Mouse (Mus musculus): Measurements from ENCODE around the gene Dazap1.

Gene Dazap1

DNA sequence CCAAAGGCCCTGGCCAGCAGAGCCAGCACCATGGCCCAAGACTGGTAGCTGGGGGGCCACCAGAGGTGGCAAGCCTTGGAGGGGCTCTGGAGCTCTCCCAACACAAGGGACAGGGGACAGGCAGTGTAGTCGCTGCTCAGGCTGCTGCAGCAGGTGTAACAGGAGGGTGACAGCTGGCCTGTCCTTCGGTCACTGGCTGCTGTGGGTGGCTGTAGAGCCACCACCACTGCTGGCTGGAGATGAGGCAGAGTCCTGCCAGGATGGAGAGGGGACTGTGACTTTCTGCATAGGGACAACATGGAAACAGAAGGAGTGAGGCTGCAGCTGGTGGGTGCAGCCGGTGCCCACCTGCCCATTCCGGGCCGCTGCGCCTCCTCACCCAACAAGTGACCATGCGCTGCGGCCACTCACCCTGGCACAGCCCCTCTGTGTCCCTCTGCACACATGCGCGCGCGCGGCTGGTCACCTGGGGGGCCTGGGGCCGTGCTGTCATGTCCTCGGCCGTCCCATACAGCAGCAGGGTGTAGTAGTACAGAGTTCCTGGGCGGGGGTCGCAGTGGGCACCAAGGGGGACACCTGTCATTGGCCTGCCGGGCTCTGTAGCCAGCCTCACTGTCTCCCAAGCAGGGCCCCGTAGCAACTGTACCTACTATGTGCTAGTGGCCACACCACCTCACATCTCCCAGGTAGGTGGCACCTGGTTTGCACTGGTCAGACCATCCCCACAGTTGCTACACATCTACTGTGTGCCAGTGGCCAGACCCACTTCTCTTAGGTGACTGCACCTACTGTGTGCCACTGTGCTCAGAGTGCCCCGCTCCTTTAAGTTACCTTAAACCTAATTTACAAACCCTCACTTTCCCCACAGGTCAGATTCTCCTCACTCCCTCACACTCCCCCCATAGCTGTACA, 60.6 kb downstream of the Dazap1 start:
- DNase-seq (ENCODE audit: extremely low spot score, low spot score), result no peak

DNA sequence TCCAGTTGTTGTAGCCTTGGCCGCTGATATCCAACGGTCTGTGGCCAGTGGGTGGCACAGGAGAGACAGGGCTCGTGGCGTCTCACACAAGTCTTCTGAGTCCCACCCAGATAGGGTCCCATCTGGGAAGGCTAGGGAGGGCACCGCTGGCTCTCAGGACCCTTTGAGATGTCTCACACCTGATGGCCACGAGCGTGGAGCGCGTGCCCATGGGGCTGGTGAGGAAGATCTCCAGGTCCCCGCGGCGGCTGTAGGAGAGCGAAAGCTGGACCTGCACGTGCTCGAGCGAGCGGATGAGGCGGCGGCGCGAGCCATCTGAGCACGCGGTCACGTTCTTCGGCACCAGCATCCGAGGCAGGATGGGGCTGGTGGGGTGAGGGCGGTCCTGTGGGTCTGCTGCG, 61.5 kb downstream of the Dazap1 start:
- peak; percentile 47 for DNase-seq (ENCODE audit: extremely low spot score, low spot score)

DNA sequence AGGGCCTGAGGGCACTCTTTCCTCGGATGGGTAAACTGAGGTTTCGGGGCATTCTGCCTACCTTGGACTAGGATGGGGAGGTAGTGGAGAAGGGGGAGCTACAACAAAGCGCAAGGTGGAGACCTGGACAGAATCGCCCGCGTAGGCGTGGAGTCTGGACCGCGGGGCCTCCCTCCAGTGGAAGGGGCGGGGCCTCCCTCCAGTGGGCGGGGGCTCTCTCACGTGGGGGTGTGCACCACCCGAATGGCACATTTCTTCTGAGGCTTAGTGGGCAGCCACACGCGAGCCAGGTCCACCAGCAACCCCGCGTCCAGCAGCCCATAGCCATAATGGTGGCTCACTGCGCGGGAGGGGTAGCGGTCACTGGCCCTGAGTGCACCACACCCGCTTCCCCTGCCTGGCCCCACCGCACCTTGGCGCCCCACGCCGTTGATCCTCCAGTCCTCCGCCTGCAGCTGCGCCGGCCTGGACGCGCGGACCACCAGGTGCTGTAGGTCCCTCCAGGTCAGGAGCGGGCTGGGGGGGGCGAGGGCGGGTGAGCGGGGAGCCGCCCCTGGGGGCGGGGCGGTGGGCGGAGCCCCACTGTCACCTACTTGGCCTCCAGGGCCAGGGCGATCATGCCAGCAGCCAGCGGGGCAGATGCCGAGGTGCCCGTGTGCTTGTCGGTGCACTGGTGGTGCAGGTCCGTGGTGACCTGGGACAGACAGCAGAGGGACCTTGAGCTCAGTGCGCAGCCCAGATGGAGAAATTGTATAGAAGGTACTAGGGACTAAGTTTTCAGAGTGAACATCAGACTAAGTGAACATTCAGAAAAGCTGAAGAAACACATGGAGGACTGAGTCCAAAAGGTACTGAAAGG, 62.2 kb downstream of the Dazap1 start:
- DNase-seq (ENCODE audit: extremely low spot score, low spot score), result peak; percentile 64

DNA sequence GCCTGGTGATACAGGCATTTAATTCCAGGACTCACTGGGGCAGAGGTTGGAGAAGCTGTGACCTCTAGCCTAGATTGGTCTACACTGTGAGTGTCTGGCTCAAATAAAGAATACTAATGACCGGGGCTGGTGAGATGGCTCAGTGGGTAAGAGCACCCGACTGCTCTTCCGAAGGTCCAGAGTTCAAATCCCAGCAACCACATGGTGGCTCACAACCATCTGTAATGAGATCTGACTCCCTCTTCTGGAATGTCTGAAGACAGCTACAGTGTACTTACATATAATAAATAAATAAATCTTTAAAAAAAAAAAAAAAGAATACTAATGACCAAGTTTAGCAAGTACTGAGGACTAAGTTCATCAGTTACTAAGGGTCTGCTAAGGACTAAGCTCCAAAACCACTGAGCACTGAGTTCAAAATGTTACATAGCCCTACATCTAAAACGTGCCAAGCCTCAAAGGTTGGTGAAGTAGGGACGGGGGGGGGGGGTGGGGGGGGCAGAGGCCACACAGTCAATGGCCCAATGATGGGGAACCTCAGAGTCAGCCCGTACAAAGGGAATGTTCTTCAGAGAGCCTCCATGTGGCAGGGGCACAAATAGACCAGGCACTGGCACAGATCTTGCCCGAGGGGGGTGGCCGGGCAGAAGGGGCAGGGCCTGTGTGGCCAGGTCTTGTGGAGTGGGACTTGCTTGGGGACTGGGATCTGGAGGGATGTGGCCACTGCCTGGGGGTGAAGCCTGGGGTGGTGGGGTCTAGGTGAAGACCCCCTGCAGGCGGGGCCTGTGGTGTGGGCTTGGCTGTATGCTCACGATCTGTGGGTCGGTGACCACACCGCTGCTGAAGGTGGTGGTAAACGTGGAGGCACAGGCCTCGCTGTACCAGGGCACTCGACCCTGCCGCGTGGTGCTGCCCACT, 63.1 kb downstream of the Dazap1 start:
- DNase-seq (ENCODE audit: extremely low spot score, low spot score), result no peak

DNA sequence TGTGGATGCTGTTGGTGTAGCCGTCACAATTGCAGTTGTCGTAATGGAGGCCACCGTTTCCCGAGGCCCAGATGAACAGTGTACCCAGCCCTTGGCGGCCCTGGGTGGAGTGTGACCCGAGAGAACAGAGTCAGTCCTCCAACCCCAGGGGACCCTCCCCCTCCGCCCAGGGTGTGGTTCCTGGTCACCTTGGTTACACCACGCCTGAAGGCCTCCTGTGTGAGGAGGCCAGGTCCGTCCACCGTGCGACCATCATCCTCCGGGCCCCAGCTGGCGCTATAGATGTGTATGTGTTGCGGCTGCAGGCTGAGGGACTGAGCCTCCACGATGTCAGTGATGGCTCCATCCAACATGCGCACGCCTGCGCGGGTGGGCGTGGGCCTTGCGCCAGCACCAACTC, 63.8 kb downstream of the Dazap1 start:
- DNase-seq (ENCODE audit: extremely low spot score, low spot score), result no peak

DNA sequence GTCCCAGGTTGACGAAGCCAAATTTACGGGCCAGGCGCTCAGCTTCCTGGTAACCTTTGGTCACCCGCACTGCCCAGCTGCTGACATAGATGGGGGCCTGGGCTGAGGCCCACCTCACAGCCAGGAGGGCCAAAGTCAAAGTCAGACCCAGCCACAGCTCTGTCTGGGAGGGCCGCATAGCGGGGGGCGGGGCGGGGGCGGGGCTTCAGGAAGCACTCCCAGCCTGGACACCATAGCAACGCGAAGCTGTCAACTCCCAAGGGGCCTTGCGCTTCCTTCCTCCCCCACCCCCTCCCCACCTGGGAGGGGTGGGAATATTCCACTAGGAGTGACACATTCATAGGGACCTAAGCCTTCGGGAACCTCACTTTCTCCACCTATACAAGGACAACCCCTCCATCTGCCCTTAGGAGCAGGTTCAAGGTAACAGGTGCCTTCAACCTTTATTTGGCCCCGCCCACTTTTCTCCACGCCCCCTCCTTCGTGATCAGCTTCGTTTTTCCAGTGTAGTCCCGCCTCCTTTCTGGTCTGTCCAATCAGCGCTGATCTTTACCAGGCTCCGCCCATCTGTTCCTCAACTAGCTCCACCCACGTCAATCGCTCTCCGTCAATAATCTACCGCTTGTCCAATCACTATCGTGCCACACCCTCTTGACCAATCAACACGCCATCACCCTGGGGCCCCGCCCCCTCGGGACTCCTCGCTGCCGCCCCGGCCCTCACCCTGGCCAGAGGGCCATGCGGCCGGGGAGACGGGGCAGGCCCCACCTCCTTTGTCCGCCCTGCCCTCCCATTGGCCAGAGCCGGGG, 68.2 kb downstream of the Dazap1 start, which contains the start of the genes Pcsk4 and Reep6:
TSS of gene Pcsk4 (minus strand) at position 226 of the 809 bp plus-strand sequence.
TSS of gene Reep6 (plus strand) at position 681 of the 809 bp plus-strand sequence.
- peak; percentile 96 for DNase-seq (ENCODE audit: extremely low spot score, low spot score)

DNA sequence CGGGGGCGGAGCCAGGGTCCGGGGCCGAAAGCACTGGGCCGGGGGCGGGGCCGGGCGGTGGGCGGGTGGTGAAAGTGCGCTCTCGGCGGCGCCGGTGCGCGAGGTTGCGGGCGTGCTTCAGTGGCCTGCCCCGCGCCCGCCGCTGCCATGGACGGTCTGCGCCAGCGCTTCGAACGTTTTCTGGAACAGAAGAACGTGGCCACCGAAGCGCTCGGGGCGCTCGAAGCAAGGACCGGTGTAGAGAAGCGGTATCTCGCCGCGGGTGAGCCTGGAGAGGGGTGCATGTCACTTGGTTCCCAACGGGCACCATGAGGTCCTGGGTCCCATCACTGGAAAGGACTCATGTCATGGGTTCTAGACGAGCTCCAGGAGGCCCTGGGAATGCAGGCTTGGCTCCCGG, 68.8 kb downstream of the Dazap1 start:
- DNase-seq (ENCODE audit: extremely low spot score, low spot score), result no peak

DNA sequence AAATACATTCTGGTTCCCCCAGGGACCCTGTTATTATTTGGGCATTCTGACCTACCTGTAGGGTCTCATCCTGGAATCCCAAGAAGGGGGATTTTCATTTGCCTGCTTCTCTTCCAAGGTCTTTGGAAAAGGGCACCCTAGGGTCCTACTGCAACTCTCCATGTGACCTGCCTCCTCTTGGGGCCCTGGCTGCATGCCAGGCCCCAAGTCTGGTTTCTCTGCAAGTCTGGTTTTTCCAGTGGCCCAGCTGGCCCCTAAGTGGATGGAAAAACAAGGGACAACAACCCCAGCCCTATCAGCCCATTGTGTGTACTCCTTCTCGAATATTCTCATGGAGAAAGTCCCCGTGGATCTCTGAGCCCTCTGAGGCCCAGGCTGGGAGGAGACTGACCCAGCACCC, 69.6 kb downstream of the Dazap1 start:
- DNase-seq (ENCODE audit: extremely low spot score, low spot score), result no peak

DNA sequence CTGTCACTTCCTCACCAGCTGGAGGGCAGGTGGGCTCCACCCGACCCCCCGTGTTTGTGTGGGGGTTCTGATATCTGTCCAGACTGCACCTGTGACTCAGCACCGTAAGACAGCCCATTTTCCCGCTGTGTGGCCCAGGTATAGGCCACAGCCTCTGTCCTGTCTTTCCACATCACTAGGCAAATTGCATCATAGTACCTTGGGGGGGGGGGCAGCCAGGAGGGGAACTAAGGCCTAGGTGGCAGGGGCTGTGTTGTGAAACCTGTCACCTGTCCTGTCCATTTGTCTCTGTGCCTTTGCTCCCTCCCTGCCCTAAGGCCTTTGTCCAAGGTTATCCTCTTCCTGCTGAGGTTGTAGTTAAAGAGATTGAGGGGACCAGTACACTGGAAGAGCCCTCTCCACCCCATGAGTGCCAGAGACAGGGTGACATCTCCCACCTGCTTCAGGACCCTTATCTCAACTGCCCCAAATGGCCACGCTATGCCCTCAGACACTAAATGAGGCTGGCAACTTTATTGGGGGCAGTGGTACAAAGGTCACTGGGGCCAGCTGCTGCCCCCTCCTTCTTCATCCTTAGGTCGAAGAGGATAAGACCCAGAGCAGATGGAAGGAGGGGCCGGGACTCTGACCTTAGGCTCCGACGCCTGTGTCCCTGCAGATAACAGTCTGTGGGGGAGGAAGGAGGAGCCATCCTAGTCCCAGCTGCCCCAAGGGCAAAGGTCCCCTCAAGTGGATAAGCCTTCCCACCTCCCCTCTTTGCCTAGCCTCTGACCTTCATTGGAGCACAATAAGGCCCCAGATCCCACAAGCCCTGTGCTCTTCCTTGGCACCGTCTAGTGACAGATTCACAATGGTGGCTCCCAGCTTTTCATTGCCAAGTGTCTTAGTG, 70.6 kb downstream of the Dazap1 start:
- DNase-seq (ENCODE audit: extremely low spot score, low spot score), result no peak

DNA sequence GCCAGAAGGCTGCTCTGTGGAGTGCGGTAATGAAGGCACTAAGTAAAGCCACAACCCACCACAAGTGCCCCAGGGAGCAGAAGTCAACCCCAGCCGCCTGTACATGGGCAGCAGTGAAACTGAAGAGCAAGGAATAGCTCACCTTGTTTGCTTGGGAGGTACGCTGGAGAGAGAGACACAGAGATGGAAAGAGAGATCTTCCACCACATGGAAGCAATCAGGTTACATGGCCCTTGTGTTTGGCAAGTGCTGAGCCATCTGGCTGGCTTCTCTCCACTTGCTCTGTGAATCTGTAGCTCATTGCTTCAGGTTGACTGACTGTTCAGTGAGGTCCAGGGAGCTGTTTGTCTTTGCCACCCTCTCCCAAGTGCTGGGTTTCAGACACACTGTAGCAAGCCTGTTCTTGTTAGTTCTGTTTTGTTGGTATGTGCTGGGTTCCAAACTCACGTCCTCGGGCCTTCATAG, 71.3 kb downstream of the Dazap1 start:
- no peak for DNase-seq (ENCODE audit: extremely low spot score, low spot score)

DNA sequence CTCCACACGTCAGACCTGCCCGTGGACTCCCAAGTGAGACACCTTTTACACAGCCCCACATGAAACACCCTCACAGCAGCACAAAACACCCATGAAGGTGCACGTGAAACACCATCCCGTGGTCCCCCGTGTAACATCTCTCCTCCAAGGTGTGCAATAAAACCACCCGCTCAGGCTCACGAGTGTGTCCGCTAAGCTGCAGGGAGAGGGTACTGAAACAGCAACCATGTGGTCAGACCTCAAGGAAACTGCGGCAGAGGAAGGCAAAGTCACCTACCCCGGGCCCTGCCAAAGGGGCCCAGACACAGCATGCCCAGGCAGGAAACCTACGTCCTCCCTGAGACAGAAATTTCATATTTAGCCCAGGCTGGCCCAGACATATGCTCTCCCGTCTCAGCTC, 75.0 kb downstream of the Dazap1 start:
- DNase-seq (ENCODE audit: extremely low spot score, low spot score), result no peak
